Mouse (Mus musculus) cerebellum, adult 18-20 months (tissue): ENCODE data around the gene Ncbp3.

Experiments
- DNase-seq, 2 experiments: peaks; one replicate each; pipeline ENCODE4 v3.0.0; 2021

Gene Ncbp3

GRCm38 (mm10) chr11:73047542-73047996 lies at the start of gene Ncbp3:
Gene Ncbp3 (plus strand): TSS chr11:73047783.
- DNase-seq: peak; percentile 96

GRCm38 (mm10) chr11:72998771-72999170 lies 48.8 kb upstream of the Ncbp3 start, which contains the start of gene P2rx1:
Gene P2rx1 (plus strand): TSS chr11:72999103.
- no peak for DNase-seq

- peak; percentile 62 to 64 for DNase-seq
These were observed 46.6 kb upstream of the Ncbp3 start for GRCm38 (mm10) chr11:73001029-73001428.

GRCm38 (mm10) chr11:73006377-73006776 lies 41.2 kb upstream of the Ncbp3 start:
- peak; percentile 79 to 80 for DNase-seq

DNA sequence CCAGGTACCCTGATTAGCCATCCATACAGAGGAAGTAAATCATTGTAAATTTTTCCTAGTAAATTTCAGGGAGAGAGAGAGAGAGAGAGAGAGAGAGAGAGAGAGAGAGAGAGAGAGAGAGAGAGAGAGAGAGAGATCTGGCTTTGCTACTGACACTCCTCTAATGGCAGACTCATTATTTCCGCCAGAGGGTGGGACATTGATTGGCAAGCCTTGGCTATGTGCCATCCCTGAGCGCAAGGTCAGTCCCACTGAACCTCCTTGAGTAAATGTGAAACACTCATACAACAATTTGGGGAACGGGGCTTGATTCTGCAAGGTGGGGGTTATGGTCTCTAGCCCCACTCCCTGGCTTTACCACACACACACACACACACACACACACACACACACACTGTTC lies 40.5 kb upstream of the Ncbp3 start:
- DNase-seq: peak in 1 of 2 experiments; percentile 16

GRCm38 (mm10) chr11:73007698-73008481 lies 39.7 kb upstream of the Ncbp3 start:
- DNase-seq: peak; percentile 53 to 64

GRCm38 (mm10) chr11:73008826-73009225 lies 38.8 kb upstream of the Ncbp3 start:
- DNase-seq: no peak

DNA sequence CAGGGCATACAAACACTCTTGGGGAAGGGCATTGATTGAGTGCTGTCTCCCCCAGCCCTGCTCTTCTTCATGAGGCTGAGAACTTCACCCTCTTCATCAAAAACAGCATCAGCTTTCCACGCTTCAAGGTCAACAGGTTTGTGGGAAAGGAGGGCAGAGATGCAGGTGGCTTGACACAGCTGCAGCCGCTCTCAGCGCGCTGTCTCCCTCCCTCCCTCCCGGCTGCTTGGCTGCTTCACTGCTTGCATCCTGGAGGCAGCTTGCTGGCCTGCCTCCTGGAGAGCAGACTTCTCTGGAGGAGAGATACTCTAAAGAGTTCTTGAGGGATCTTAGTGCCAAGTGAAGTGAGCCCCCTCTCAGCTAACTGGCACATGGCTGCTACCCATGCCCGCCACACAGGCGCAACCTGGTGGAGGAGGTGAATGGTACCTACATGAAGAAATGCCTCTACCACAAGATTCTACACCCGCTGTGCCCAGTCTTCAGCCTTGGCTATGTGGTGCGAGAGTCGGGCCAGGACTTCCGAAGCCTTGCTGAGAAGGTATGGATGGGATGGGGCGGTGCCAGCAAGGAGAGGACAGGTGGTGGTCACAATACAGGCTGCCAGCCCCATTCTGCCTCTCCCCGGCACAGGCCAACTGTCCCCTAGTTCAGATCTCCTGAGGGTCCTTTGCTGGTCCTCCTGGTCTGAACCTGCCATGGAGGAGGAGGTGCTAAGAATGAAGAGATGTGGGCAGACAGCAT lies 37.9 kb upstream of the Ncbp3 start:
- peak; percentile 78 to 80 for DNase-seq

GRCm38 (mm10) chr11:73013981-73014380 lies 33.6 kb upstream of the Ncbp3 start:
- no peak for DNase-seq

- peak; percentile 81 to 84 for DNase-seq
These were observed 32.7 kb upstream of the Ncbp3 start for GRCm38 (mm10) chr11:73014831-73015344.

DNA sequence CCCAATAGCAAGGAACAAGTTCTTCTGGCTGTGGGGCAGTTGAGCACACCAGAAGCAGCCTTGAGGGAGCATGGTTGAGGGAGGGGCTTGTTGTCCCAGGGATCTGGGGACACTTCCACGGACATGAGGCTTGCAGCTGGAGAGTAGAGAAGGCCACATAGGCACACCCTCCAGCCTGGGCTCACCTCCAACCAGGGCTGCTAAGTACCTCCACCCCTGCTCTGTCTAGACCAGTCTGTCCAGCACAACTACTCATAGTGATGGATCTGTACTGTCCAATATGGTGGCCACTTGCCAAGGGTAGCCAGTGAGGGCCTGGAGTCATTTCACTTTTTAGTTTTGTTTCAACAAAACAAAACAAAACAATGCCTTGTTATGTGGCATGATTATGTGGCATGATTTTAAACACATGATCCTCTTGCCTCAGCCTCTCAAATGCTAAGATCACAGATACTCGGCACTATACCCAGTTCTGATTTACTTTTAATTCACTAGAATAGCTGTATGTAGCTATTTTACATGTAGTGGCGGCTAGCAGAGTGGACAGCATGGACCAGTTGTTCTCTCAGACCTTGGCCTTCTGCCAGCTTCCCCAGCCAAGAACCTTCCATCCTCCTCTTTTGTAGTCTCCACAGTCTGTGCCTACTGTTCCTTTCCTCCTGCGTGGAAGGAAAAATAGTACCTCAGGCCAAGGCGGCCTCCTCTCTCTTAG lies 32.0 kb upstream of the Ncbp3 start:
- peak; percentile 79 to 82 for DNase-seq

DNA sequence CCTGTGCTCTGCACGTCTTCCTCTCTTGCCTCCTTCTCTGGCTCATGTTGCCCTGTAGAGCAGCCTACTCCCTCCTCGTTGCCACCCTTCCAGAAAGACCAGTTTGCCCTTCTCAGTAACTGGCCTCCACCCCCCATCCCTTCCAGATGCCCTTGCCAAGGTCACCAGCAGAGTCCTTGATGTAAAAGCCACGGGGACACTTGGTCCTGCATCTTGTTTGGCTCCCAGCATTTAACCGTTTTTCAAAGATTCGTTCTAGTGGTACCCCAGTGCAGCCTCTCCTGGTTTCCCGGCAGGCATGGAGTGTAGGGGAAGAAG lies 31.5 kb upstream of the Ncbp3 start:
- no peak for DNase-seq

GRCm38 (mm10) chr11:73018471-73019146 lies 29.0 kb upstream of the Ncbp3 start, which contains the start of gene Camkk1:
Gene Camkk1 (plus strand): TSS chr11:73019008.
- peak; percentile 98 for DNase-seq

DNA sequence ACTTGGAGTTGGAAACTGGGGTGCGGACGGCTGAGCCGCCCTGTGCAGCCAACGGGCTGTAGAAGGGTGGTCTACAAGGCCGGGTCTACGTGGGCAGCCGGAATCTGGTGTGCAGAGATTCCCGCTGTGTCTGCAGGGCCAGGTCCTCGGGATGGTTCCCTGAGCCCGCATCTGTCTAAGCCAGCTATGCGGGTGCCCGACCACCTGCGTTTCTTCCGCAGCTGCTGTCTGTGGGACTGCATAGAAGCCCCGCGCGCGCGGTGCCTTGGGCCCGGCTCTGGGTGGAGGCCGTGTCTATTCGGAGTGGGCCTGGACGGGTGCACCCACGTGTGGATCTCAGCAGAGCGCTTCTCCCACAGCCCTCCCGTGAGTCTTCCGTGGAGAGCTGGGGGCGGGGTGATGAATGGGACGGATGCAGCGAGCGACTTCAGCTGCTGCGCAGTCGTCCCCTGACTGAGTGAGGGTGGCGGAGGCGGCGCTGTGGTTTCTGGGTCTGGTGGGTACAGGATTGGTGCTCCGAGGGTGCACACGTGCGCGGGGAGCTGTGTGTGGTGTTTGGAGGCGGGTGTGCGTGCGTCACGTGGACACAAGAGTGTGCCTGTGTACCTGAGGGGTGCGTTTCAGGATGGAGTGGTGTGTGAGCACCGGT lies 28.3 kb upstream of the Ncbp3 start:
- peak; percentile 67 to 68 for DNase-seq

DNA sequence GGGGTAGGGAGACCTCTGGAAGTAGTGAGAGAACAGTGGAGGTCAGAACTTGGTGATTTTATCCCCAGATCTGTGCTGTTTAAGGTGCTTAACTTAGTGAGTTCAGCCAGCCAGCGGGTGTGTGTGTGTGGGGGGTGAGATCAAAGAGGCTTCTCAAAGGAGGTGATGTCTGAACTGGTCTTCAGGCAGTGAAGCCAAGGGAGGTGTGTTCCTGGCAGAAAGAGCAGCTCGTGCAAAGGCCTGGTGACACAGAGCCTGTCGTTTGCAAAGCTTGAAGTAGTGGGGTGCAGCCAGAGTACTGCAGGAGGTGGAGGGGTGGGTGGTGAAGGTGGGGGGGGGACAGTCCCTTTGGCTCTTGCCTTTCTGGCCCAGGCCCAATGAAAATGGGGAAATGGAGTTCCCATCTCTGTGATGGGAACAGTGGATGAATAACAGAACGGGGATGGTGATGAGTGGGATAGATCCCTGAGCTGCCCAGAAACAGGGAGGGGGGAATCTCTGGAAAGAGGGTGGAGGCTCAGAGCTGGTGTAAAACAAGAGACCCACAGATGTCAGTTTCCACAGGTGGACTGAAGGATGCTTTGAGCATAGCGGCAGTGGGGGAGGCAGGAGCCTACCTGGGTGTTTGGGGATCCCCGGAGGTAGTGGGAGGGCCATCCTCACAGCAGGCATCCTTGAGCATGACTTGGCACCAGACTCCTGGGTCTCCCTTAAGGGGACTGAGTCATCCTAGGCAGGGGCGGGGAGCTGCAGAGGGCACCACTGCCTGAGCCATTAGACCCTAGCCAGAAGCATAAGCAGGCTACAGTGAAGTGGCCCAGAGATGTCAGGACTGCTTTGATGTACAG lies 26.4 kb upstream of the Ncbp3 start:
- DNase-seq: peak; percentile 32 to 40

DNA sequence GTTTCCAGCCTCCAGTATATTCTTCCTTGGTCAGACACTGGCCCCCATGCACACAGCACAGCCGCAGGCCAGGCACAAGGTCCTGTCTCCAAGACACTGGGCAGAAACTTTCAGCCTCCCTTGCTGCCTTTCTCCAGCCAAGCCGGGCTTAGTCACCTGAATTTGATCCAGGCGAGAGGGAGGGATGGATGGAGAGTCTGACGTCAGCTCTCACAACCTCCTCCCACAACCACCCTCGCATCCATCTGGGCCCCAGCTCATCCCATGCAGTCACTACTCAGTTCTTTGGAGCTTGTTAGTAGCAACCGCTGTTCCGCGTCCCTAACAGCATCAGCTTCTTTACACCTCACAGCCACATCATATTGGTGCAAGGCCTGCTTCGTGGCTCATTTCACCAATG lies 24.5 kb upstream of the Ncbp3 start:
- peak; percentile 78 to 90 for DNase-seq

DNA sequence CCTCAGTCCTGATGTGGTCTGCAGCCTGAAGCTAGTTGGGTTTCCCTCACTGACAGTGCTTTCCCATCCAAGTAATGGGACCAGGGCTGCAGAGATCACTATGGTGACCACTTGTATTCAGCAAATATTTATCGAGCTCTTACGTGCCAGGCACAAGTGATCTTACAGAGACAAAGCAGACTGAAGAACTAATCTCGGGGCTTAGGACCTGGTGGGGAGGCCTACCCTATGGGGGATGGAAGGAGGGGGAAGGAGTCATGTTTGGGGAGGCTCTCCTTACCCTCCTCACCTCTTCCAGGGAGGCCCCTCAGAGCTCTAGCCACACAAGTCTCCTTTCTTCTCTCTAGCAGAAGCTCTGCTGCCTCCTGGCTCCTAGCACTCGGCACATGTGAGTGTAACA lies 23.8 kb upstream of the Ncbp3 start:
- no peak for DNase-seq

DNA sequence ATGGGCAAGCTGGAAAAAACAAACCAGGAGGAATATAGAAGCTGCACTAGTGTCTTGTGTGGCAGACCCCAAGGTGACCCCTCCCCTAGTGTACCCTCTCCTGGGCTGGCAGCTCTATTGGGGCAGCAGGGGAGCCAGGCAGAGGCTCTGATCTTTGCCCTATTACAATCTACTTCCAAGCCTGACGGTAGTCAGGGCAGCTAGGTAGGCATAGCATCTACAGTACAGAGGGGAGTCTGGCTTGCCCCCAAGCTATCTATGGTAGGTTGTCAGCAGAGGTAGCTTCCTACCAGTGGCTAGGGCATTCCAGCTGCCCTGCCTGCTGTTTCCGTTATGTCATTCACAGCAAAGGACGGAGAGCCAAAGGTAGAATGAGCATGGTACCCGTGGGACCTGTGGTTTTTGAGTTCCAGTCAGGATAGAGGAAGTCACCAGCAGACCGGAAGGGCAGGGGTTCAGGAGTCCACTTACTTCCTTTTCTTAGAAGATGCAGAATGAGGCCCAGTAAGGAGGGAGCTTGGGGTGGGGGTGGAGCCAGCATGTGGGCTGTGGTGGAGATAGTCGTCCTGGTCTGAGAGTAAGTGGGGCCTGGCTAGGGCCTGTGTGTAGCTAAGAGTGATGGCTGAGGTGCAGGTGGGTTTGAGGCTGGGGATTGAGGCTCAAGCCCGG lies 23.2 kb upstream of the Ncbp3 start:
- no peak for DNase-seq

- DNase-seq: no peak
These were observed 20.6 kb upstream of the Ncbp3 start for GRCm38 (mm10) chr11:73026961-73027360.

- DNase-seq: peak; percentile 84 to 95
These were observed 16.6 kb upstream of the Ncbp3 start for GRCm38 (mm10) chr11:73030821-73031498.
